Mouse (Mus musculus): ENCODE data around the gene Fgfr2.

Gene Fgfr2

DNA sequence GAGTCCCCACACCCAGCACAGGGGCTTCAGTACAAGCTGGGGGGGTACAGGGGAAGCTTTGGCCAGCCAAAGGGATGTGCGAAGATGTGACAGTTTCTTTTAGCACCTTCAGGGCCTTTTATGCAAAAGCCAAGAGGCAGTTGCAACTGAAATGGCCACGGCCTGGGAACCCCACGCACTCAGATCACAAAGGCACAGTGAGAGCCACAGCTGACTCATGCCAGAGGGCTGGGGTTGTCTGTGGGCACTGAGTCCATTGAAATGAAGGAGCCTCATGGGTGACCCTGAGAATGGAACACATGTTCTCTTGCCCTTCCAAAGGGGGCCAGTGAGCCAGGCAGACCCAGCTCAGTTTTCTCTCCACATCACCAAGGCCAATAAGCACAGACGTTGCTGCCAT is 114.5 kb downstream of the Fgfr2 start:
- no peak for DNase-seq (ENCODE audit: low read depth)

DNA sequence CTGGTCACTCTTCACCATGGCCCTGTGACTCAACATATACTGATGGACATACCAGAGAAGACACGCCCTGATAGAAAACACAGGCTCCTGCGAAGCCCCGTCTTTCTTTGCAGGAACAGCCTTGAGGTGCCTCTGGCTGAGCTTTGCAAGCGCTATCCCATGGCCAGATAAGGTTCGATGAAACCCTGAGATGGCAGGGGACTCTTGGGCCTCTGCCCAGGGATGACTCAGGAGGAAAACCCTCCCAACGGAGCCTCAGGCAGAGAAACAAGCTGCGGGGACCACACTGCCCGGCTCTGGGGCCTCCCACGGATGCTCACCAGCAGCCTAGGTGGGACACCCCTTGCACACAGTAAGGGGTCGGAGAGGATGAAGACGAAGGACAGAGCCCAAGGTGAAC is 115.8 kb downstream of the Fgfr2 start:
- no peak for DNase-seq (ENCODE audit: low read depth)

DNA sequence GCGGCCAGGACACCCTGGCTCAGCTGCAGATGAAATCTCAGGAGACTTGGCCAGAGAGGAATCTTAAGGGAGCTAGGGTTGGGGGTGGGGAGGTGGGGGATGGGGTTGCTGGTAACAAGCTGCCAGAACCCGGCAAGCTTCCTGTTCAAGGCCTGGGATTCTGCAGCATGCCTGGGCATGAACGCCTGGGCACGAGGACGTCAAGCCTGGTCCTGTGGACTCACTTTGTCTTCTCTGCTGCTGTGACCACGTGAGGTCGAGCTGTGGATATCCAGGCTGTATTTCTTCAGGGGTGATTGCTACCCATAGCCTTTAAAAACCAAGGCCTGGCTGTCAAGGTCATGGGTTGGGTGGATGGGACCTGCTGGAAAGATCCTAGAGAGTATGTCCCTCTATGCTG is 117.4 kb downstream of the Fgfr2 start:
- DNase-seq (ENCODE audit: low read depth), result no peak

DNA sequence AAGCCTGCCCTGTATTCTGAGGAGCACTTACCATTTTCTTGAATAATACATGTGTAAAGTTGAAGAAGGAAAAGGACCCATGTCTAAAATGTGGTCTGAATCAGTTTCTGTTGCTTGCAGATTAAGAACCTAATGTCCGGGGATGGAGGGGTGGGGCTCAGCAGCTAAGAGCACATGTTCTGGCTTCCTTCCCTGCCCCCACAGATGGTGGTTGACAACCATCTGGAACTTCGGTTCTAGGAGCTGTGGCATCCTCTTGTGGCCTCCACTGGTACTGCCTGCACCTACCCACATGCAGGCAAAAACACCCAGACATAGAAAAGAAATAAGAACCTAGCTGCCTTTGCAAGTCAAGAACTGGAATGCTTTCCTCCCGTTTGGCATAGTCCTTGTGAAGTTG is 119.7 kb downstream of the Fgfr2 start:
- DNase-seq (ENCODE audit: low read depth), result peak; percentile 73

DNA sequence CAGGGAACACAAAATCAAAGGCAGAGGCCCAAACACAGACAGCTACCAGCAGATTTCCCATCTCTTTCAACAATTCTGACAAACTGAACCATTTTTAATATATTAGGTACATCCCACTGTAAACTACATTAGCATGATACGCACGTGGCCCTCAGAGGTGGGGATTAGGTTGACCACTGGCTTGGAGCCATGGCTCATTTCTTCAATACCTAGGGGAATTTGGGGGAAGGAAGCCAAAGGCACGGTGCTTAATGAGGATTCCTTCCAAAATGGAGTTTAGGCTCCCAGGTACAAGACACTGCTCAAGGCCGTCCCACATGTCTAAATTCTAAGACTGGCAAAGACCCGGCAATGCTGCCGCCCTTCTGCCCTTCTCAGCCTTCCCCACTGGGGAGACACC is 120.9 kb downstream of the Fgfr2 start:
- no peak for DNase-seq (ENCODE audit: low read depth)

DNA sequence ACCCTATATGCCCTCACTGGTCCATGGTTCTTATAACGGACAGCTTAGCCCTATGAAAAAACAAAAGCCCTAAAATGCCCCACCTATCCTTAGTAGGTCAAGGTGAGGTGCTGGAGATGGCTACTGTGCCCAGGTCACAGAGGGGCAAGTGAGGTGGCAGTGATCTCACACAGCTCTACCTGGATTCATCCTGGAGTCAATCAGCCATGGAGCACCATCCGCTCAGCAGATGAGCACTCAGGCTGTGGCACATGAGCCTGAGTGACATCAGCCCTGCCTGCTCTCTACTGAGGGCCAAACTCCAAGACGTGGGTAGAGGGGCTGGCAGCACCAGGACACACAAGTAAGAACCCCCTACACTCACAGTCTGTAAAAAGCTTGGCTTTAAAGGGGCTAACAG is 121.8 kb downstream of the Fgfr2 start:
- no peak for DNase-seq (ENCODE audit: low read depth)

DNA sequence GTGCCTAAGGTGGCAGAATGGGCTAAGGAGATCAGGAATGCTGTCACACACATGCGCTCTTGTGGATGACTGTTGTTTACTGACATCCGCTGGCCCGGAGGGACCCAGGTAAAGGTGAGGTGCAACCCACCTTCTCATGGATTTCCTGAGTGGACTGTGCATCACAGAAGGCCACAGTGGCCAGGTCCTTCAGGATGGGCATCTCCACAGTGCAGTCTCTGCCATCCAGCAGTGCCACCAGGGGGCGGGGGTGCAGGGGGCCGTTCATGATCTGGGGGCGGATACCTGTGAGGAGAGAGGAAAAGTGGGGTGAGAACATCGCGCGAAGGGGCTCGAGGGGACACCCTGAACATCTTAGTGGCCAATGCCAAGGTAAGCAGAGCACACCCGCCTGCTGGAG is 124.1 kb downstream of the Fgfr2 start:
- no peak for DNase-seq (ENCODE audit: low read depth)

DNA sequence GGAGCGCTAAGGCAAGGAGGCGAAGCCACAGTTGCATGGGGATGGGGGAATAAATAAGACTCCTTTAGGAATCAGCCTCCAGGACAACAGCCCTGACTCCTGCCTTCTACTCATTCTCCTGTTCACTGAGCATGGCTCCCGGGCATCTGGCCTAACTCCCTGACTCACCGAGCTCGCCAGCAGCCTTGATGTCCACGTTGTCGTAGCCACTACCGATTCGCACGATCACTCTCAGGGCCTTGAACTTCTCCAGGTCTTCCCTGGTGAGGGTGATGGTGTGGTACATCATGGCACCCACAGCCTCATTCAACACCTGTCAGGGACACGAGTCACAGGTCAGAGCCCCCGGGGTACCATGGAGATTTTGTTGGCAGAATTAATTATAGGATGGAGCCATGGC is 124.5 kb downstream of the Fgfr2 start:
- DNase-seq (ENCODE audit: low read depth), result no peak

DNA sequence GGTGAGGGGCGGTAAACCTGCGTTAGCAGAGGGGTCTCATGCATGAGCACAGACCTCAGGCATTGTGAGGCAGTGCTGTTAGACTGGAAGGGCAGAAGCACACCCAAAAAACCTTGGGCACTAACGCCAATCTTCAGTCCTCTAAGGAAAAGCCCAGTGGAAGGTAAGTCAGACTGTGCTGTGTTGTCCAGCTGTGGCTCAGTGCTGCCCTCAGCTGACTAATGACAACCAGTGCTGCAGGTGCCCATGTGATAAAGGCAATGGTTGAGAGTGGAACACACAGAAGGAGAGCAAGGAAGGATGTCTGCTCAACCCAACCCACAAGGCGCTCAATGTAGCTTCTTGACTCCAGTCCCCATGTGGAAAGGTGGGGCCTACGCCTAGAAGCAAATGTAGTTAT is 126.8 kb downstream of the Fgfr2 start:
- DNase-seq (ENCODE audit: low read depth), result no peak

DNA sequence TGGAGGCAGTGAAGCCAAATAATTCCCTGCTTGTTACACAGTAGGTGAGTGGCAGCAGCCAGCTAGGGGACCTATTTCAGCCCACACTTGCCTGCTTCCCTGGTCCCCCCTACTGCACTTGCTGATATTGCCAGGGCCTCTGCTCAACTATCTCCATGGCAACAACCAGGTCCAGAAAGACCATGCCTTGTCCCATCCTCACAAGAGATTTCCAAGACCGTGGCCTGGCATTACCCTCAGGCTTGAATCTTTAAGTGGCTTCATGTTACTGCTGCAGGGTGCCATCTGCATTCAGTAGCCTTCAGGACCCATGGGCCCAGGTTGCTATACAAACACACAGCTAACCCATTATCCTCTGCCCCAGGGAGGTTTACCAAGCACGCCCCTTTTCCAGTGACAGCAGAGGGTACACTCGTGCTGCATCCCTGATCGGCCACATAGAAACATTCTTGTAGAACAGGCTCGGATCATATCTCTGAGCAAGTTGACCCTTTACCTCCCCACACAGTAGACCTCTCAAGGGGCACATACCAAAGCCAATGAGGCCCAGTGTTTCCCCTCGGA is 128.4 kb downstream of the Fgfr2 start:
- DNase-seq (ENCODE audit: low read depth), result no peak

DNA sequence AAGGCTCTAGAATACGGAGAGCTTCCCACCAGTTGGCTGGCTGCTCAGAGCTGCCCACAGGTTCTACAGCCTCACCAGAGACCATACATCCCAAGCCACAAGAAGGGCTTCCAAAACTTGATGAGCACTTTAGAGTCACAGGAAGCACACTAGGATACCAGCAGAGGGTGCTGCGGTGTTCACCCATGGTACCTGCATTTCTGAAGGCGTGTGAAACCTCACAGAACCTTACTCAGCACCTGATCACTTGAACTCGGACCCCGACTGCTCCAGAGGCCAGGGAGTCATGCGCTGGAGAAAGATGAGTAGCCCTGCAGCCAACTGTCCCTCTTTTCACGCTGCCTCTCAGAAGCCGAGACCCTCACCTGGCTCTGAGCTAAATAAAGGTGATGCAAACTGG is 129.0 kb downstream of the Fgfr2 start:
- no peak for DNase-seq (ENCODE audit: low read depth)

DNA sequence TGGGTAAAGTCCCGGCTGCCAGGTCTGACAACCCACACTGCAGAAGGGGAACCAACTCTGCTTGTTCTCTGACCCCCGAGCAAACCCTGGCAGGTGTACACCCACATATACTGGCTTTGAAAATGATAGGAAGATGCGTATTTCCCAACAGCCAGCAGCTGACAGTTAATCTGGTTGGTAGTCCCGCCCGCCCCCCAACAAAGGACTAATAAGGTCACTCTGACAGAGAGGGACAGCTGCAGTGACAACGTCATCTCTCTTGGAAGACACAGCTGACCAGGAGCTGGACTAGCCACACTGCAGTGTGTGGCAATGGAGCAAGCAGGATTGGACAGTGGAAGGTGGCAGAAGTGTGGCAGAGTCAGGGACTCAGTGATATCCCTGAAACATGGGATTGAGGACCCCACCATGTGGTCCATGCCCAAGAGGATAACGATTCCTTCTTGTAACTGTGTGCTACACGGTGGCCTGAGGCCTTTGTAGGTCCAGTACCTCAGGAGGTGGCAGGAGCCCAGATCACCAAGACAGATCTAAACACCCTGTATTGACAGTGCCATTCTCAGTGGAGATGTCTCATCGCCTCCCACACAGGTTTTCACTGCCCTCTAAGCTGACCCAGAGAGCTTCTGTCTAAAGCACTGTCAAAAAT is 130.1 kb downstream of the Fgfr2 start:
- DNase-seq (ENCODE audit: low read depth), result no peak

DNA sequence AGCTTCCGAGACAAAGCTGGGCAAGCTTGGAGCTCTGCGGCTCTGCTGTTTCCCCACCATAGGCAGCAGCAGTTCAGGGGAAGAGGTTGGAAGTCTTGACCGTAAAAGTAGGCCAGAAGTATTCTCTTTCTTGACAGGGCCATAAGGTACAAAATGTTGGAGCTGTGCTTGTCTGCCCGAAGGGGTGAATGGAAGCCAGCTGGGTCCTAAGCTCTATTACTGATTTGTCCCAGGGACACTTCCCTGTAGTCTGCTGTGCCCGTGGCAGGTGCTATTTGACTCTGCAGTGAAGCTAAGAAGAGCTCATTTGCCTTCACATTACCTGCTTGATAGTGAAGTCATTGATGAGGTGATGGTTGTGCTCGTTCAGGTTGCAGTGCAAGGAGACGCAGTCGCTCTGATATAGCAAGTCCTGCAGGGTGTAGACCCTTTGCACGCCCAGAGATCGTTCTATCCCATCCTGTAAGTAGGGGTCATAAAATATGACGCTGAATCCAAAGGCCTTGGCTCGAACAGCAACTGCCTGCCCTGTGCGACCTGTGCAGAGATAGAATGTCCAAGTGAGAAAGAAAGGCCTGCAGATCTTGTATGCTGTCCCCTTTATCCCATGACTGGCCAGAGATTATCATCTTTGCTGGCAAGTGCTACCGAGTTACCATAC is 131.8 kb downstream of the Fgfr2 start:
- no peak for DNase-seq (ENCODE audit: low read depth)

DNA sequence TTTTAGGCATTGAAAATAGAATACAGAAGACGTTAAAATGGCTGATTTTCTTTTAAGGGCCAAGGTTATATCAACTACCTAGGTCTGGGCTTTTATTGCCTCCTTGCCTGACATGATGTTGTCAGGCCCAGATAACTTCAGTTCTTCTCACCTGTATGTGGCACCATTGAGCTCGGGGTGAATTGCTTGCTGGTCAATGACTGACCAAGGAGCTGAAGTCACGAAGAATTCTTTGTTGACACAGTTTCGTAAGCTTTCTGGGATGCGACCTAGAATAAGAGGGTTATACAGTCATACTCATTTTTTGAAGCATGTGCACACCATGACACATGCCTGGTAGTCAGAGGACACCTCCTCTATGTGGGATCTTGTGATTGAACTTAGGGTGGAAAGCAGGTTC is 133.3 kb downstream of the Fgfr2 start:
- no peak for DNase-seq (ENCODE audit: low read depth)

DNA sequence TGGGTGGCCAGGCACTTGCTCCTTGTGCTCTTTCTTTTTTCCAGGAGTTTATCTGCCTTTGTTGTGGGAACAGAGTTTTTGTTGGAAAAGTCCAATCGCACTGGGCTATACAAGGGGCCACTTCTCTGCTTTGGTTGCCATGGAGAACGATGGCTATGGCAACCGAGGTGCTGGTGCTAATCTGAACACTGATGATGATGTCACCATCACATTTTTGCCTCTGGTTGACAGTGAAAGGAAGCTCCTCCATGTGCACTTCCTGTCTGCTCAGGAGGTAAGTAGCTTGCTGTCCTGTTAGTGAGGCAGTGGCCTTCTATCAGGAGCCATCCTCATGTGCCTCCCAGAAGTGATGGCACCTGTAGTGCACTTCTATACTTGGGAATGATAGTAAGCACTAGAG is 140.5 kb downstream of the Fgfr2 start:
- no peak for DNase-seq (ENCODE audit: low read depth)

DNA sequence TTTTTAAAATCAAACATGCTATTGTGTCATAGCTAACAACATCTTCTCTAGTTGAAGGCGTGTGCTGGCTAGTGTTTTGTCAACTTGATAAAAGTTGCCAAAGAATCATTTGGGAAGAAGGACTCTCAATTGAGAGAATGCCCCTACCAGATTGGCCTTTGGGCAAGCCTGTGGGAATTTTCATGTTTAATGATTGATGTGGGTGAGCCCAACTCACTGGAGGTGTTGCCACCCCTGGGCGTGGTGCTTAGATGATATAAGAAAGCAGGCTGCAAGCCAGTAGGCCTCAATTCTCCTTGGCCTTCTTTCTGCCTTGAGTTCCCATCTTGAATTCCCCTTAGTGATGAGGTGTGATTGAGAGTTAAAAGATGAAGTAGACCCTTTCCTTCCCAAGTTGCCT is 145.2 kb downstream of the Fgfr2 start:
- no peak for DNase-seq (ENCODE audit: low read depth)

DNA sequence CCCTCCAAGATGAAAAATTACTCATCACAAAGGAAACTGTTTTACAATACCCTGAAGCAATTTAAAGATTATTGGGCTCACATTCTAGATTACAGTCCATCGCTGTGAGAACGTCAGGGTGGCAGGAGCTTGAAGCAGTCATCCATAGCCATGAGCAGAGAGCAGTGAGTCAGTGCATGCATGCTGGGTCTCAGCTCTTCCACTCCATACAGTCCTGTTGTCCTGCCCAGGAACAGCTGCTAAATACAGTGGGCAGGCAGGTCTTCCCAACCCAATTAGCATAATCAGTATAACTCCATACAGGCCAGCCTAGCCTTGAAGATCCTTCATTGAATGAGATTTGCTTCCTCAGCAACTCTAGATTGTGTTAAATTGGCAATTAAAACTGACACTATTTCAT is 147.1 kb downstream of the Fgfr2 start:
- no peak for DNase-seq (ENCODE audit: low read depth)

DNA sequence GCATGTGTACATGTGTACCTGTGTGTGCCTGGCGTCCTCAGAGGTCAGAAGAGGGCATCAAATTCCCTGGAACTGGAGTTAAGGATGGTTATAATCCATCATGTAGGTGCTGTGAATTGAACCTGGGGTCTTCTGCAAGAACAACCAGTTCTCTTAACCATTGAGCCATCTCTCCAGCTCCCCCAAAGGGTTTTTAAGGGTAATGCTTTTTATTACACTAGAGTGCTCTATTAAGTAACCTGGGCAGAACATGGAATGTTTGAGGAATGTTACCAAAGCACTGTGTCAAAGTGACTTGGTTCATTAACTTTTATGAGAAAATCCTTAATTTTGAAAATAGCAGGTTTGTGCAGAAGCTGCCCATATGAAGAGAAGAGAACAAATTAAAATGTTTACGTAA is 151.1 kb downstream of the Fgfr2 start:
- no peak for DNase-seq (ENCODE audit: low read depth)

DNA sequence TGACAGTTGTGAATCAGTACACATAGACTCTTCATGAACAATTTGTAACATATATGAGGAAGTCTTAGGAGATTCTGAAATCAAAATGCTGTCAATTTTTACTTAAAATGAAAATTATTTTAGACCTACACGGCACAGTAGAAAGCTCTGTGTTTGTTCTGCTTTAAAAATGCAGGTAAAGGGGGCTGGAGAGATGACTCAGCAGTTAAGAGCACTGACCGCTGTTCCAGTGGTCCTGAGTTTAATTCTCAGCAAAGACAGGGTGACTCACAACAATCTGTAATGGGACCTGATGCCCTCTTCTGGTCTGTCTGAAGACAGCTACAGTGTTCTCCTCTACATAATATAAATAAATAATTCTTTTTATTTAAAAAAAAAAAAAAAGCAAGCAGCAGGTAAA is 157.4 kb downstream of the Fgfr2 start:
- peak; percentile 4 for DNase-seq (ENCODE audit: low read depth)

DNA sequence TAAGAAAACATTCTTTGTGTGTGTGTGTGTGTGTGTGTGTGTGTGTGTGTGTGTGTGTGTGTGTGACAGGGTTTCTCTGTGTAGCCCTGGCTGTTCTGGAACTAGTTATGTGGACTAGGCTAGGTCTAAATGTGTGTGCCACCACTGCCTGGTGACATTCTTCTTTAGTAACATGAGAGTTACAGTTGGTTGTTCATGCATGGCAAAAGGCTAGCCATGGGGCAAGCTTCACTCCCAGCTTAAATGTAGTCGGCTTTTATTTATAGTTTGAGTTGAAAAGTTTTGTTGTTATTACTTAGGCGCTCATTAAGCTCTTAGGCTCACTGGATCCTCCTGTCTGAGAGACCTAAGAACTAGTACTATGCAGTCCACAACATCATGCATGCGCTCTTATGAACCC is 158.8 kb downstream of the Fgfr2 start:
- DNase-seq (ENCODE audit: low read depth), result no peak

DNA sequence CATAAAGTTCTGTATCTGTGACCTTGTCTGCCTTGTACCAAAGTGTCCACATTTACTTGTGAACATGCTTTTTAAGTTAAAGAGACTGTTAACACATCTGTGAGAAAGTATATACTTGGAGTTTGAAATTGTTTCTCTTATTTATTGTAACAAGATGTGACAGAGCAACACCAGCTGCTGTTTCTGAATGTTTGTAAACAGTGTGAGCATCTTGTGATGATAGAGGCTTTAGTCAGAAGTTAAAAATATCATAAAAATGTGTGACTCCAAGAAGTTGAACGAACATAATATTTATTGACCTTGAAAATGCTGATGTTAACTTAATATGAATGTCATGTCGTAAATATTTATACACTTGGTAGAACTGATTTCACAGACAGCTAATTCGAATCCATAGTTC is 172.5 kb downstream of the Fgfr2 start:
- DNase-seq (ENCODE audit: low read depth), result no peak

DNA sequence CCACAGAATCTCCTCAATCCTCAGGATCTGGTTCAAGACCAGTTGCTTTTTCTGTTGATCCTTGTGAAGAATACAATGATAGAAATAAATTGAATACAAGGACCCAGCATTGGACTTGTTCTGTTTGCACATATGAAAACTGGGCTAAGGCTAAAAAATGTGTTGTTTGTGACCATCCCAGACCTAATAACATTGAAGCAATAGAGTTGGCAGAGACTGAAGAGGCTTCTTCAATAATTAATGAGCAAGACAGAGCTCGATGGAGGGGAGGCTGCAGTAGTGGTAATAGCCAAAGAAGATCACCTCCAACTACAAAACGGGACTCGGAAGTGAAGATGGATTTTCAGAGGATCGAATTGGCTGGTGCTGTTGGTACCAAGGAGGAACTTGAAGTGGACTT is 173.2 kb downstream of the Fgfr2 start:
- no peak for DNase-seq (ENCODE audit: low read depth)

DNA sequence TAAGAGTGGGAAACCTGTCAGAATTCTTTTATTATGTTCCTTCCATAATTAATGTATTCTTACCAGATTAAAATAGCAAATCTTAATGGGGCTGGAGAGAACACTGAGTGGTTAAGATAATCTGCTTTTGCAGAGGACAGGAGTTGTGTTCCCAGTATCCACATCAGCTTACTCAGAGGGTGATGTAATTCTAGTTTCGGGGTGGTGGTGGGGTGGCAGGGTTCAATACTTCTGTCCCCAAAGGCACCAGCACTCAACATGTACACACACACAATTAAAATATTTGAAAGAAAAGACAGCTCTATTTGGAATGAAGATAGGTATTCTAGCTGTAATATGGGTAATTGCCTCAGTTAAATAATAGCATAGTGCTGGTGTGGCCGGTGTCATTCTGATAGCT is 182.6 kb downstream of the Fgfr2 start:
- DNase-seq (ENCODE audit: low read depth), result no peak

DNA sequence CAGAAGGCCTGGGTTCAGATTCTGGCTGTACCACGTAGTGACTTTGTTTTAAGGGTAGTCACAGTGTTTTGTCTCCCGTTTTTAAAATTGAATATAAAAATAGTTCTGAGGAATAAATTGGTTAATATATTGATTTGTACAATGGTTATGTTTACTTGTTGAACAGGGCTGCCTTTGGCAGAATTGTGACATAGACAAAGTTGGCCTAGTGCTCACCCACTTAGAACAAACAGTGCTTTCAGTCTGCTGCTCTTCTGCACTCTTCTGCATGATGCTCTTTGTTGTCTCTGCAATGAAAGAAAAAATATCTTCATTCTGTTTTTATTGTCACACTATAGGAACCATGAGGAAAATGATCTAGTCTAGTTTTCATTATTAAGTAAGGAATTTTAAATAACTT is 184.0 kb downstream of the Fgfr2 start:
- no peak for DNase-seq (ENCODE audit: low read depth)

Measured in fibroblast of lung, adult 2 months (primary cell).